Mouse (Mus musculus) Patski (cell line): ENCODE data around the gene Edrf1. TPM values are rescaled to one million over a fixed set of nuclear protein-coding genes. Genes with fewer than 3 reads are reported as not detected.

Experiments used
- ATAC-seq: fragments of 100-300 bp; one replicate; pipeline ENCODE4 v1.8.0; 2021
- CTCF ChIA-PET: fragments of 350-600 bp; sonication (Branson Sonifier 250); formaldehyde crosslinking; loops from one replicate; lab custom pipeline; 2022; ENCODE audit warnings: inconsistent platforms; lab: Charles Lee
- POLR2A ChIA-PET: fragments of 350-600 bp; sonication (Branson Sonifier 250); formaldehyde crosslinking; loops from one replicate; lab custom pipeline; 2022; ENCODE audit warnings: antibody characterized with exemption, inconsistent platforms; lab: Charles Lee
- DNase-seq: peaks from one replicate; pipeline ENCODE4 v3.0.0-alpha.2; 2011; ENCODE audit warnings: low read depth, low spot score
- H3K27me3 ChIP-seq: fragments of 371-371 bp; one replicate; pipeline ENCODE4 v1.5.1; 2021
- CTCF ChIP-seq: fragments of 100-300 bp; IDR thresholded peaks from one replicate; pipeline ENCODE4 v1.5.1; 2021
- in situ Hi-C: fragments of 300-500 bp; cut with MboI; formaldehyde crosslinking; loops from 3 replicates; pipeline ENCODE4 v1.11.1; 2018; ENCODE audit warnings: low pct_unique_long_range_greater_than_20kb, mixed read lengths
- polyA plus RNA-seq: library from polyadenylated mRNA; unstranded; gene quantifications from one replicate; pipeline ENCODE4 v1.2.3, GENCODE M21; 2021

Gene Edrf1
- polyA plus RNA-seq, 1 experiment from 2014 or later: 24.1 TPM

GRCm38 (mm10) chr7:133720616-133721015 is 83.3 kb downstream of the Edrf1 start:
- POLR2A ChIA-PET: no interaction called here
- ATAC-seq: no peak
- no peaks in the 10 kb centered on the region for H3K27me3 ChIP-seq
- no peak for TF ChIP-seq CTCF
- CTCF ChIA-PET: no interaction called here
- in situ Hi-C loops: no loop called here
- no peak for DNase-seq

Other genes with a start within 250 kb of the Edrf1 start
- not detected for gene Tex36, start 35.4 kb upstream of the Edrf1 start, polyA plus RNA-seq
- not detected for gene Mmp21, start 42.5 kb downstream of the Edrf1 start, polyA plus RNA-seq
- 62.9 TPM for gene Bccip, start 71.8 kb downstream of the Edrf1 start, polyA plus RNA-seq
- gene Uros, start 72.5 kb downstream of the Edrf1 start, polyA plus RNA-seq: 24.1 TPM
- 2.4 TPM for gene Fank1, start 139.3 kb downstream of the Edrf1 start, polyA plus RNA-seq
- gene Dhx32, start 145.2 kb downstream of the Edrf1 start, polyA plus RNA-seq: 45.6 TPM